Mouse (Mus musculus) forebrain, embryonic 14.5 days (tissue): ENCODE data around the gene 1700003E16Rik. TPM values are rescaled to one million over a fixed set of nuclear protein-coding genes. Genes with fewer than 3 reads are reported as not detected.
A peak's percentile ranks its signal among the peaks of the same experiment; 100 is the strongest.

Experiments used
- ATAC-seq: fragments of 200-750 bp; cut with Nextera tagmentation; 2 replicates; pipeline ENCODE4 v1.8.0; 2017; ENCODE audit warnings: mild to moderate bottlenecking, moderate library complexity
- DNase-seq: peaks from one replicate; pipeline ENCODE4 v3.0.0-alpha.2; 2015; ENCODE audit warnings: low spot score
- H3K27ac ChIP-seq: fragments of 300-500 bp; sonication (generic); 2 replicates; pipeline ENCODE4 v1.5.1; 2014; ENCODE audit warnings: low read depth, mild to moderate bottlenecking, control low read depth, low read length, moderate library complexity
- H3K27me3 ChIP-seq: fragments of 300-500 bp; sonication (generic); replicated peaks from 2 replicates; pipeline ENCODE4 v1.6.1; 2014; ENCODE audit warnings: low read length, control low read depth, mixed read lengths; ENCODE audit not compliant: control insufficient read depth, insufficient read depth
- H3K36me3 ChIP-seq: fragments of 300-500 bp; sonication (generic); 2 replicates; pipeline ENCODE4 v1.6.1; 2014; ENCODE audit warnings: low read length, control low read depth; ENCODE audit not compliant: control insufficient read depth, insufficient read depth
- H3K4me1 ChIP-seq: fragments of 300-500 bp; sonication (generic); 2 replicates; pipeline ENCODE4 v1.6.1; 2014; ENCODE audit warnings: antibody characterized with exemption, low read length, control low read depth; ENCODE audit not compliant: control insufficient read depth, insufficient read depth
- H3K4me2 ChIP-seq: fragments of 300-500 bp; sonication (generic); 2 replicates; pipeline ENCODE4 v1.6.1; 2014; ENCODE audit warnings: mild to moderate bottlenecking, control low read depth, low read length
- H3K4me3 ChIP-seq: fragments of 300-500 bp; sonication (generic); 2 replicates; pipeline ENCODE4 v1.5.1; 2014; ENCODE audit warnings: low read depth, low read length, control low read depth
- H3K9ac ChIP-seq: fragments of 300-500 bp; sonication (generic); 2 replicates; pipeline ENCODE4 v1.6.1; 2014; ENCODE audit warnings: mild to moderate bottlenecking, low read length, control low read depth, moderate library complexity
- H3K9me3 ChIP-seq: fragments of 300-500 bp; sonication (generic); replicated peaks from 2 replicates; pipeline ENCODE4 v1.6.1; 2016; ENCODE audit warnings: low read length, control low read depth, mixed read lengths; ENCODE audit not compliant: control insufficient read depth
- WGBS: fragments of 180-500 bp; shearing (Covaris S2); extraction: QIAGEN DNeasy Blood & Tissue Kit; methylation state at CpG from one replicate; pipeline ENCODE4 v1.1.7; 2014; 5-methylcytosine and 5-hydroxymethylcytosine counted together
- polyA plus RNA-seq: library from polyadenylated mRNA; unstranded; fragments of >200 nt; fragmentation: Nextera tagmentation; extraction: Ambion mirVana; gene quantifications from 2 replicates; pipeline ENCODE4 v1.2.1, GENCODE M21; 2014

1700003E16Rik gene
- polyA plus RNA-seq: 5.8 and 7.5 TPM in 2 replicates

GRCm38 (mm10) chr6:83156259-83156684, at the start of gene 1700003E16Rik, which contains the start of gene Wdr54:
Gene 1700003E16Rik (plus strand): TSS chr6:83156404.
Gene Wdr54 (minus strand): TSS chr6:83156397.
- Histone ChIP-seq H3K9ac (peak within 1 kb of the TSS; percentile 68), H3K4me1 (peaks cover 6% of the 10 kb centered on the region; the same call in 1 of the 2 replicates), H3K36me3 (peaks cover 13% of the 10 kb centered on the region; the same call in 1 of the 2 replicates), H3K4me3 (peak within 1 kb of the TSS; percentile 52), H3K27me3 (peaks cover 13% of the 10 kb centered on the region), H3K27ac (peak within 1 kb of the TSS; percentile 2; the same call in 1 of the 2 replicates), H3K4me2 (peak within 1 kb of the TSS; percentile 80), H3K9me3 (no peaks in the 10 kb centered on the region)
- peak; percentile 97 for ATAC-seq
- 0% methylated on average over 32 of the region's 32 CpGs for WGBS
- DNase-seq: peak; percentile 92

GRCm38 (mm10) chr6:83107566-83108400, 48.4 kb upstream of the 1700003E16Rik start:
- Histone ChIP-seq H3K27me3 (no peaks in the 10 kb centered on the region), H3K4me2 (peak overlapping the region; percentile 93), H3K9ac (peak overlapping the region; percentile 93), H3K27ac (no peak overlapping the region), H3K4me1 (peaks cover 12% of the 10 kb centered on the region), H3K4me3 (peak overlapping the region; percentile 94), H3K36me3 (0 out of 2 replicates have a peak, but pooled peaks cover 5% of the 10 kb centered on the region), H3K9me3 (no peaks in the 10 kb centered on the region)
- ATAC-seq (no peak), DNase-seq (peak; percentile 74)
- 35% methylated on average over 13 of the region's 13 CpGs for WGBS

GRCm38 (mm10) chr6:83108762-83109668, 47.2 kb upstream of the 1700003E16Rik start, which contains the start of gene Mrpl53:
Gene Mrpl53 (plus strand): TSS chr6:83109040.
- Histone ChIP-seq H3K27me3 (no peaks in the 10 kb centered on the region), H3K4me2 (peak within 1 kb of the TSS; percentile 93), H3K4me3 (peak within 1 kb of the TSS; percentile 94), H3K27ac (peak within 1 kb of the TSS; percentile 74), H3K4me1 (peaks cover 8% of the 10 kb centered on the region), H3K9me3 (no peaks in the 10 kb centered on the region), H3K9ac (peak within 1 kb of the TSS; percentile 93), H3K36me3 (0 out of 2 replicates have a peak, but pooled peaks cover 5% of the 10 kb centered on the region)
- ATAC-seq (peak; percentile 83), DNase-seq (peak; percentile 82)
- WGBS: under 1% methylated on average over 76 of the region's 76 CpGs

GRCm38 (mm10) chr6:83111510-83112136, 44.6 kb upstream of the 1700003E16Rik start:
- H3K4me1 ChIP-seq: peaks cover 15% of the 10 kb centered on the region
- H3K4me3 ChIP-seq: no peak overlapping the region
- no peak overlapping the region for H3K27ac ChIP-seq
- 0 out of 2 replicates have a peak, but pooled peaks cover 5% of the 10 kb centered on the region for H3K36me3 ChIP-seq
- WGBS: 90% methylated on average over 4 of the region's 4 CpGs
- H3K4me2 ChIP-seq: no peak overlapping the region
- no peak overlapping the region for H3K9ac ChIP-seq
- no peak for ATAC-seq
- no peak for DNase-seq
- H3K9me3 ChIP-seq: no peaks in the 10 kb centered on the region
- H3K27me3 ChIP-seq: no peaks in the 10 kb centered on the region

- peak; percentile 91 for DNase-seq
- H3K4me1 ChIP-seq: peaks cover 12% of the 10 kb centered on the region
These were observed 41.1 kb upstream of the 1700003E16Rik start, which contains the start of gene Mogs for GRCm38 (mm10) chr6:83115011-83115671. Gene Mogs (plus strand): TSS chr6:83115496.

GRCm38 (mm10) chr6:83115682-83116372, 40.4 kb upstream of the 1700003E16Rik start:
- DNase-seq (no peak), ATAC-seq (peak; percentile 54)
- H3K9me3 ChIP-seq: no peaks in the 10 kb centered on the region
- peak overlapping the region; percentile 94 for H3K9ac ChIP-seq
- WGBS: 2% methylated on average over 46 of the region's 48 CpGs
- H3K4me2 ChIP-seq: peak overlapping the region; percentile 95
- H3K27me3 ChIP-seq: no peaks in the 10 kb centered on the region
- H3K4me3 ChIP-seq: peak overlapping the region; percentile 83
- peaks cover 31% of the 10 kb centered on the region for H3K36me3 ChIP-seq
- peak overlapping the region; percentile 72 for H3K27ac ChIP-seq
- peaks cover 15% of the 10 kb centered on the region for H3K4me1 ChIP-seq

More at GRCm38 (mm10) chr6:83115011-83115671, 41.1 kb upstream of the 1700003E16Rik start, which contains the start of gene Mogs:
- Histone ChIP-seq H3K9me3 (no peaks in the 10 kb centered on the region), H3K27ac (peak within 1 kb of the TSS; percentile 72), H3K27me3 (no peaks in the 10 kb centered on the region), H3K9ac (peak within 1 kb of the TSS; percentile 94), H3K4me3 (peak within 1 kb of the TSS; percentile 83), H3K4me2 (peak within 1 kb of the TSS; percentile 95), H3K36me3 (peaks cover 33% of the 10 kb centered on the region)
- 1% methylated on average over 48 of the region's 58 CpGs for WGBS
- ATAC-seq: peak; percentile 89

GRCm38 (mm10) chr6:83116373-83117164, 39.6 kb upstream of the 1700003E16Rik start:
- Histone ChIP-seq H3K4me1 (peaks cover 15% of the 10 kb centered on the region), H3K4me3 (peak overlapping the region; percentile 83), H3K36me3 (peaks cover 28% of the 10 kb centered on the region), H3K9ac (peak overlapping the region; percentile 94), H3K9me3 (no peaks in the 10 kb centered on the region), H3K4me2 (peak overlapping the region; percentile 95), H3K27me3 (no peaks in the 10 kb centered on the region), H3K27ac (no peak overlapping the region; the same call in 1 of the 2 replicates)
- ATAC-seq: no peak
- DNase-seq: no peak
- 81% methylated on average over 11 of the region's 11 CpGs for WGBS
